Mouse (Mus musculus) ES-Bruce4 (cell line): Measurements from ENCODE around the gene Cep295nl.

Experiments used
- CTCF ChIP-seq: IDR thresholded peaks from one replicate; pipeline ENCODE4 v1.8.1; 2011; ENCODE audit warnings: low read depth, low read length
- POLR2A ChIP-seq: IDR thresholded peaks from one replicate; pipeline ENCODE4 v1.8.1; 2011; ENCODE audit warnings: low read length; ENCODE audit not compliant: insufficient read depth

DNA sequence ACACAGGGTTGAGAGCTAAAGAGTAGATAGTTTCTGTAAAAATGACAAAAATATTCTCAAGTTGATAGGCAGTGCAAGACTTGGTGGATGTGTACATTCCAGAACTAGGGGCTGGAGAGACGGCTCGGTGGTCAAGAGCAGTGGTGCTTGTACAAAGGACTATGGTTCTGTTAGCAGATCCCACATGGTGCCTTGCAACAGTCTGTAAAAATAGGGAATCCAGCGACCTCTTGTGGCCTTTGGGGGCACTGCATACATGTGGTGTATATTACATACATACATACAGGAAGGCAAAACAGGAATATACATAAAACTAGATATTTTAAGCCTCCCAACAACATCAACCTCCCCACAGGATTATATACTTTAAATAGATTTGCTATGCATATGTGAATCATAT is 26.0 kb upstream of the Cep295nl start:
- peak; percentile 26 for TF ChIP-seq CTCF
- no peak for TF ChIP-seq POLR2A
